Mouse (Mus musculus) embryo, embryonic 11 days (tissue): ENCODE measurements around the gene Ptpru.

Source experiments
- DNase-seq: peaks from one replicate; pipeline ENCODE4 v3.0.0-alpha.2; 2015

Gene Ptpru

DNA sequence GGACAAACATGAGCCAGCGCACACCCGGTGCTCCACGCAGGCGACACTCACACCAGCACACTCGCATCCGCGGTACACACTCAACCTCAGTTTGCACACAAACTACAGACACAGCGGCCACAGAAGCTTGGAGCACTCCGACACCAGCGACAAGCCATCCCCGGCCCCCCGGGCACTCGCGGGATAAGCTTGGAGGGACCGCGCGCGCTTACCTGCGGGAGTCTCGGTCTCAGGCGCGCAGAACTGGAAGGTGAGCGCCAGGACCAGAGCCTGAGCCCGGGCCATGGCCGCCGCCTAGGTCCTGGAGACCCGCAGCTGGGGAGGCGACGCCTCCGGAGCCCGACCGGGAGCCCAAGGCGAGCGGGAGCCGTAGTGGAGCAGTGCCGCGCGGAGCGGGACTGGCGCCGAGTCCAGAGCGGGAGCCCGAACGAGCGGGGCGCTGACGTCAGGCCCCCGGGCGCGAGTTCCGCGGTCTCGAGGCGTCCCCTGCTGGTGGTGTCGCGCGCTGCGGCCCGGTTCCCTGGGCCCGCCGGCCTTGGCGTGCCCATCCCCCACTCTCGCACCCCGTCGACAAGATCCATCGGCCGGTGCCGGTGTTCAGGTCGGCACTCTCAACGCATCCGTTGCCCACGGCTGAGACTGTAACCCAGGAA, at the start of gene Ptpru:
Gene Ptpru (minus strand): TSS at position 417 of the 653 bp plus-strand sequence.
- peak; percentile 93 for DNase-seq

DNA sequence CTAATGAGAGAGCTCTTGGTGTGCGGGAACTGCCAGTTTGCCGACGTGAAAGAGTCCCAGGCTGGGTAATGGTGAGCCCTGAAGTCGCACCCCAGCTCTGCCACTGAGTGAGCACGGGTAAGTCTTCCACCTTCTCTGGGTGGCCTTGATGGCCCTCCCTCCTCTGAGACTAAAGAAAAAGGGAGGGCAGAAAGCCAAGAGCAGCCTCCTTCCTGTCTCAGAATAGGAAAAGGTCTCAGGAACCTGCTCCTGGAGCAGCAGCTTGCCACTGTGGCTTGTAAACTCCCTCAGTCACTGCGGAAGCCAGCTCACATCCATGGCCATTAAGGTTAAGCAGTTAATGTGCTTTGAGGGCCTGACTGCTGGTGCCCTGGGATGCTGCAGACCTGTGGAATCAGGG, 47.3 kb upstream of the Ptpru start:
- DNase-seq, result no peak

DNA sequence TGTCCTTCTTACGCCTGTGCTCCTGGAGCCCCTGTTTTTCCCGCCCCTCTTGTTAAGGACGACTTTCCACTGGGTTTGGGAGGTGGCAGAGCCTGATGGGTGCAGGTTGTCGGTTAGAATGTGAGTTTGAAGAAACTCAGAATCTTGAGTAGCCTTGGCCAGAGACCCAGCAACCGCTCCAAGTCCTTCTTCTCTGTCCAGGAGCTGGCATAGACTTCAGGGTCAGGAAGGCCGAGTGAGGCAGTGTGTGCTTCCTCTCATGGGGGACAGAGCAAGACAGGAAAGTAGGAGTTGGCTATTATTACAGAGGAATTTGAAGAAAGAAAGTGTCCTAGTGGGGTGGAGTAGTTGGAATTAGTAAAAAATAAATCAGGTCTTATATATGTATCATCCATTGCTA, 45.5 kb upstream of the Ptpru start:
- no peak for DNase-seq

DNA sequence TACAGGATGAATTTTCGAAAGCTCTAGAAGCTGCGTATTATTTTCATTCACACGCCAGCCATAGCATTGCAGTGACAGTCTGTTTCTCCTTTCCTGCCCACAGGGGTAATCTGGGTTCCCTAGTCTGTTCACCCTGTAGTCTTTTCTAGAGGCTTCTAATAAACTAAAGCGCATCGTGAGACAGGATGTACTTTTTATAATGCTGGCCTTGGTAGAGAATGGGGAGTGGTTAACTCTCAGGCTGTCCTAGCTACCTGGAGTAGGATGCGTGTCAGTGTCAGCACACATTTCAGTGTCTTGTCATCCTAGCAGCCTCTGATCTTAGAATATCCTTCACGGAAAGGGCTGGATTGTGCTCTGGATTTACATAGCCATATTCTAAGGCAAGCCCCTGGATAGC, 43.2 kb upstream of the Ptpru start:
- no peak for DNase-seq

DNA sequence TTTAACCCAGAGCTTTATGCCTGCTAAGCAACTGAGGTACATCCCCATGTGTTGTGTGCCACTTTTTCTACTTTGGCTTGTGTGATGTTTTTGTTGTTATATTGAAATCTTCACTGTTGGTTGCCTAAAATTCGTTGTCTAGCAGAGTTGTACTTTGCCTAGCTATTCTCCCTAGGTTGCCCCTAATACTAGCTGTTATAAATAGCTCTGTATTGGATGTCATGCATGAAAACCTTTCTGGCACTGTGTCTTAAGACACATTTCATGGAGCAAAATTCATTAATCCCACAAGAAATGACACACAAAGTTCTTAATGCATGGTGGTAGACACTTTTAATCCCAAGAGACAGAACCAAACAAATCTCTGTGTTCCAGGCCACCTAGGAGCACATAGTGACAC, 41.6 kb upstream of the Ptpru start:
- no peak for DNase-seq

DNA sequence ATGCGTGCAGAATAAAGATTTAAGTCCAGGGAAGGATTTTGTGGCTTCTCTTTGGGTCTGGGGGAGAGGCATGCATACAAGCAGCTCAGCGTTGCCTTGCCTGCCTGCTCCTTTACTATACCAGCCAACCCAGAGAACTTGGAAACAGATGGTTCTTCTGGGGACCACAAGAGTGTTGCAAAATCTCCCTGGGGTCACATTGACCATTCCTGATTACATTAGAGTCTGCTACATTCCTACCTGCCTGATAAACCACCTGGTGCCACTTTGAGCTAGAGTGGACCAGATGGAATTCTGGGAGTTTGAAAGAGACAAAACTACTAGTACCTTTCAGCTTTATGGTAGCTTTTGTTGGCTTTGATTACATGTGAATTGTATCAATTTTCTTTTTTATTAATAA, 38.7 kb upstream of the Ptpru start:
- peak; percentile 6 for DNase-seq

DNA sequence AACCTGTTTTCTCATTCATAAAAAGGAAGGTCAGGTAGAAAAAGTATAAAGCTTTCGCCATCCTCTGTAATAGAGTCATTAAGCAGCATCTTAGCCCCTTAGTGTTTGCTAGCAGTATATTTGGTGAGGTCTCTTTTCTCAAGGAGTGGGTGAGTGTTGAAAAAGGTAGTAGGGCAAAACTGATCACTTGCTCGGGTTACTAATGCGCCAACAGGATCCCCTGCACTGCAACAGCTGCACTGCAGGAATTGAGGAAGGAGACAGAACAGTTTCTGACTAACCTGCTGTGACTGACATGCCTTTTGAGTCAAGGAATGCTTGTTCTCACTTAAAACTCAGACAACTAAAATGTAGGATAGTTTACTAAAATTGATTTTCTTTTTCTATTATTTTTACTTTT, 37.2 kb upstream of the Ptpru start:
- DNase-seq, result no peak

DNA sequence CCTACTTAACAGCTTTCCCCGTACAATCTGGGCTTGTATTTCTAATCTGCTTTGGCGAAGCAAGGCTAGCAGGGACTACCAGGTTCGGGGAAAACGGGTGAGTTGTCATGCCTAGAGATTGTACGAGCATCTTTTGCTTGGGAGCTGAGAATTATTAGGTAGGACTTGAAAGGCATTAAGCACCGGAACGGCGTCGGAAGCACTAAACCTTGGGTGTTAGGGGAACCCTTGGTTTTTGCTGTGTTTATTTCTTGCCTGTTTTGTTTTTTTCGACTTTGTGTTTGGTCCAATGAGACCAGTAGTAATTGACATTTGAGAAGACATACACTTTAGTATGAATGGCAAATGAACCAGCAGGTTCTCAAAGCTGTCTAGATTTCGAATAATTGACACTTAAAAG, 36.5 kb upstream of the Ptpru start:
- DNase-seq, result peak; percentile 33

DNA sequence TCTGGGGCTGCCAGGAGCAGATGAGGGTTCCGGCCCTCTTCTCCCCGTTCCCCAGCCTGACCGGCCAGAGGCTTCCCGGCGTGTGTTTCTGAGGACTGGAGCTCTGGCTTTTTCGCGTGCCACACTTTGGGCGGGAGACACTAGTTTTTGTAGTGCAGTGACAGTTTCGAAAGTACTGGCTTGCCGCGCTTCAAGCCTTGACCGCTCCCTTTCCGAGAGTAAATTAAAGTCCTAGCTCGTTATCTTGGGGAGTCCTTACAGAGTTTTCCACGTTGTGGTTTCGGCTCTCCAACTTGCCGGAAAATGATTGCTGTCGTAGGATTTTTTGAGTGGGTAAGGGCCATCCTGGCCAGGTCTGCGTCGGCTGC, 36.1 kb upstream of the Ptpru start:
- no peak for DNase-seq

DNA sequence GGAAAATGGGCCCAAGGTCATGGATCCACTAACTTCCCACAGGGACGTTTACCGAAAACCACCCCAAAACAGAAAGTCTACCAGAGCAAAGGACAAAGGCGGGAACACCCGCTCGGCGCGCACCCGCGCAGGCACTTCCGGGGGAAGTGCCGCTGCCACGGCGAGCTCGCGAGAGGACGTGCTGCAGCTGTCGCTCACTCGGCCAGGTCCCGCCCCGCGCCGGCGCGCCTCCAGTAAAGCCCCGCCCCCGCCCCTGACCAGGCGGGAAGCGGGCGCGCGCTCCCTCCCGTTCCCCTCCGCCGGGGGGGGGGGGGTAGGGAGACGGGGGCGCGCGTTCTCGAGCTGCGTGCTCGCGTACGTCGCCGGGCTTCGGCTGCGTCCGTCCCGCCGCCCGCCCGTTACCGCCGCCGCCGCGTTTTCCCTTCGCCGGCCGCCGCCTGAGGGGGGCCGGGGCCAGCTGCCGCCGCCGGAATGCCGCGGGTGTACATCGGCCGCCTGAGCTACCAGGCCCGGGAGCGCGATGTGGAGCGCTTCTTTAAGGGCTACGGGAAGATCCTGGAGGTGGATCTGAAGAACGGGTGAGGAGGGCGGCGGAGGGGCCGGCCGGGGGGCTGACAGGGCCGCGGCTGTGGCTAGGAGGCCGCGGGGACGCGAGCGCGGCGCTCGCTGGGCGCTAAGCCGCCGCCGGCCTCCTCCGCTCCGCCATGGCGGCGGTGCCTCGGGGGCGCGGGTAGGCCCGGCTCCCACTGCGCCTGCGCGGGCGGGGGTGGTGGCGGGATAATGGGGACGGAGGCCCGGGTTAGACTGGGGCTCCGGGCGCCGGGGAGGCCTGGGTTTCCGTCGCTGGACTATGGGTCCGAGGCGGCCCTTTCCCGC, 35.4 kb upstream of the Ptpru start, which contains the start of gene Srsf4:
Gene Srsf4 (plus strand): TSS at position 325 of the 876 bp plus-strand sequence.
- peak; percentile 99 for DNase-seq

DNA sequence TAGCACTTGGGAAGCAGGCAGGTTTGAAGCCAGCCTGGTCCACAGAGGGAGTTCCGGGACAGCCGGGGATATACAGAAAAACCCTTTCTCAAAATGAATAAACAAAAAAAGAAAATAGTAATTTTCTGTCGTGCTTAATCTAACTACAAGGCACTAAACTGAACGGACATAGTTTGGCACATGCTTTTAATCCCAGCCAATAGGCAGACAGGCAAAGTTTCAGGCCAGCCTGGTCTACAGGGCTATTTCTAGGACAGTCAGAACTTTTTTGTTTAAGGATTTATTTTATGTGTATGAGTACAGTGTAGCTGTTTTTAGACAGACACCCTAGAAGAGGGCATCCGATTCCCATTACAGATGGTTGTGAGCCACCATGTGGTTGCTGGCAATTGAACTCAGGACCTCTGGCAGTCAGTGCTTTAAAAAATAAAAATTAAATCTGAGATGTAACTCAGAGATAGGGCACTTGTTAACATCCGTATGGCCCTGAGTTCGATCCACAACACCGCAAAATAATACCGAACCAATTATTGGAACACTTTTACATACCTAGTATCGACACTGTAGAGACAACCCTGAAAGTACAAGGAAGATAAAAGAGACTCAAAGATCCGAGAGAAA, 34.7 kb upstream of the Ptpru start:
- peak; percentile 22 for DNase-seq

DNA sequence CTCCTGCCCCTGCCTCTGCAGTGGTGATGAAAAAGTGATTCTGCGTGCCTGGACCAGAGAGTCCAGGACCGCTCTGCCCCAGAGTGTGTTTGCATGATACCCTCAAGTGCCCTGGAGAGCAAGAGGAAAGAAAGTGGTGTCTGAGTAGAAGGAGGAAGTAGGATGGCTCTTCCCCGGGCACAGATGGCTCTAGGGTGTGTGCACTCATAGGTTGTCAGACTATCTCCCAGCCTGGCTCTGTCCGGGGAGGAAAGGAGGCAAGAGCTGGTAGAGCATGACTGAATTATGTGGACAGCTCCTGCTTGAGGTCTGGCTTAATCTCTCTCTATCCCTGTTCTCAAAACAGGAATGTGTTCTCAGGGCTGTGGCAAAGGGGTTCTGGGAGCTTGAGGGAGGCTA, 23.3 kb upstream of the Ptpru start:
- no peak for DNase-seq

DNA sequence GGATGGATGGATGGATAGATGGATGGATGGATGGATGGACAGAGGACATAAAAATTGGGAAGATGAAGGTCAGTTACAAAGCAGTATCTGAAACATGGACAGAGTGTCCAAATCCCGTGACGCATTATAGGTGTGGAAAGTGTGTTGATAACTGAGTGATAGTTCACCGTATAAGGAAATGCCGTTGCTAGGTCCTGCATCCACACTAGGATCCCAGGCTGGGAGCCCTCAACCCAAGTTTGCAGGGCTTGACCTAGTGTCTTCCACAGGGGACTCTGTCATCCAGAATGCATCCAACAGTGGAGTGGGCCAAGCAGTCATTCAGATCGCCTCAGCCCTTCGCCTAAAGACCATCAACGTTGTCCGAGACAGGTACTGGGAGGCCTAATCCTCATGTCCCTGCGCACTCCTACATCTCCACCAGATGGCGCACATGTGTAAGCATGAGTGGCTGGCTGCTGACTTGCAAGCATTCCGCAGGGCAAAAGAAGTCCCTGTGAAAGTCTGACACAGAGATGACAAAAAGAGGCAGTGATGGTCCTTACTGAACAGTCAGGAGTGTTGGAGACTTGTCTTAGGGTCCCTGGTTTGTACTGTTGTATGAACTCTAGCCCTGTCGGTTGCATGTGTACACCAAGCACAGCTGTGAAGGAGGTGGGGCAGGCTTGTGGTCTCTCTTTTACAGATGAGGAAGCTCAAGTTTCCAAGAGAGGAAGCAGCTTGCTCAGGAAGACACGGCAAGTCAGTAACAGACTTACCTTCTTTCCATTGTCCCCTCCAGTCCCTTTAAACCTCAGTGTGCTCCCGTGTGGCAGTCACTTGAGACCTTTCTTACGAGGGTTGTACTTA, 22.6 kb upstream of the Ptpru start:
- DNase-seq, result peak; percentile 87

DNA sequence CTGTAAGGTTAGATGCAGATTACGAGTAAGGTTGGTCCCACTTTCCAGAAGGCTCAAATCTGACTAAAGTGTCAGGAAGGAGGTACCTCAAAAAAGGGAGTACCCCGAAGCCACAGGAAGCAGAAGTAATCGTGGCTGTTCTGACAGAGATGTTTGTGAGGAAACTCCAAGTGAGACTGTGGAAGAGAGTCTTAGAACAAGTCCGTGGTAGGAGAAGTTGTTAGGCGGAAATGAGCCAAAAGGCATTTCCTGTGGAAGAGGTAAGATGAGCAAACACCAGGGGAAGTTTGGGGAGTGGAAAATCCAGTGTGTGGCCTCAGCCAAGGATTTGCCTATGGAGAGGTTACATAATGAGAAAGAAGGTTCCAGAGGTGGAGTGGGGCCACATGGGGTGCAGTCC, 16.9 kb upstream of the Ptpru start:
- DNase-seq, result no peak

DNA sequence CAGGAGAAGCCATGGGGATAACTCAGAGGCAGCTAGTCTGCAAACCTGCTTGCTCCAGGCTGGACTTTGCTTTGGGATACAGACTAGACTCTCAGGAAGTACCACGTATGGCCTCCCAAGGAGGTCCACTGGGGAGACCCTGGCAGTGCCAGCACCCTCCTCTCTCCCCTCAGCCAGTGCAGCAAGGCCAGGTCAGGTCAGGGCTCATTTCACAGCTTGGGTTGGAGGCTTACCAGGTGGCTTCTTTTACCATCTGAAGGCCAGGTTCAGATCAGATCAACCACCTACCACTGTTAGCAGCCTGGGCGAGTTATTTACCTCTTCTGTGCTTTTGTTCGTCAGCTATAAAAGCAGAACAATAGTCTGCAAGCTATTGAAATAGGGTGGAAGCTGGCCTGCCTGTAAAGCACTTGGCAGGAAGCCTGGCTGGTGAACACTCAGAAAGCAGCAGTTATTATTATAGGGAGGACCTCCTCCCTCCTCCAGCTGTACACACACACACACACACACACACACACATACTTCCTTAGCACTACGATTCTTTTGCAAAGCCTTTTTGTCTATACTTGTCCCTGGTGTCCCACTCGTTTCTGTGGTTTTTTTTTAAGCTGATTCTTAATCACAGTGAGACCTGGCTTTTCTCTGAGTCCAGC, 12.0 kb upstream of the Ptpru start:
- DNase-seq, result no peak

DNA sequence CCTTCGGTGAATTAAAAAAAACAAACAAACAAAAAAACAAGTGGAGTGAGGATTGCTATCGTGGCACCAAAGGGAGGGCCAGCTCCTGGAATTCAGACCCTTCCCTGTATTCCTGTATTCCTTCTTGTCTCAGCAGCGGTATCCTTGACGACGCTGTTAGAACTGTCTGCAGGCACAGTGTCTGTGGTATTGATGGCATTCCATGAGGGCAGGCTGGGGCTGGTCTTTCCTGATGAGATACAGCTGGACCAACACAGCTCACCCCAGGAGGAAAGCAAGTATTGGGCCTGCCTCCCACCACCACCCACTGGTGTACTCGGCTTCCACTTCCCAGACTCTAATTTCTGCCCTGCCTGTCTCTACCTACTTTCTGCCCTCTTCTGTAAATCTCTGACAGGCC, 10.0 kb upstream of the Ptpru start:
- DNase-seq, result peak; percentile 64

DNA sequence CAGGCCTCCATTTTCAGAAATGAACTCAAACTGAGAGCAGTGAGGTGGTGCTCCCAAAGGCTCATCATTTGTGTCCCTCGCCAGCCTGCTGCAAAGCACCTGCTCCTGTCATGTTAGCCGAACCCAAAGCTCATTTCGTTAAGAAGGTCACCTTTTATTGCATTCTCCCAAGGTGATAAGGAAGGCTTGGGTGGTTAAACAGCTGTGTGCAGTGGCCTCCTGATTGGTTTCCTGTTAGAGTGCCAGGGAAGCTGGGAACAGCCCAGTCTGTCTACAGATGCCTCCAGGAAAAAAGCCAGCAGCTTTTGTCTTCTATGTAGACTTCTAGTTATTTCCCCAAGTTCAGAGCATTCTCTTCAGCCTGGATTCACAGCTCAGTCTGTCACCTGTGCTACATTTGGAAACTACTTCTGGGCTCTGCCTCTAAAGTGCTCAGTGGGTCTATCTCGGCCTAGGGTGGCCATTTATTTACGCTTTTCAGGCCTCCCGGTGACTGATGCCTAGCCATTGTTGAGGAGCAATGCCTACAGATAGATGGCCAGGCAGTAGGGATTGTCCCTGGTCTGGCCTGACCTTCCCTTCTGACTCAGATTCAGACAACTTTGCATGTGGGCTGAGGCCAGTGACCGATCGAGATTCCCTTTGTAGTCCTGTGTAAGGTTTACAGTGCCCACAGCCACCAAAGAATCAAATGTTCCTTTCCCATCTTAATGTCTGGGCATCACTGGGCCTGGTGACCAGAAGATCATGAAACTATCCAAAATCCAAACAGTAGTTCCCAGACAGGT, 8.1 kb upstream of the Ptpru start:
- no peak for DNase-seq

DNA sequence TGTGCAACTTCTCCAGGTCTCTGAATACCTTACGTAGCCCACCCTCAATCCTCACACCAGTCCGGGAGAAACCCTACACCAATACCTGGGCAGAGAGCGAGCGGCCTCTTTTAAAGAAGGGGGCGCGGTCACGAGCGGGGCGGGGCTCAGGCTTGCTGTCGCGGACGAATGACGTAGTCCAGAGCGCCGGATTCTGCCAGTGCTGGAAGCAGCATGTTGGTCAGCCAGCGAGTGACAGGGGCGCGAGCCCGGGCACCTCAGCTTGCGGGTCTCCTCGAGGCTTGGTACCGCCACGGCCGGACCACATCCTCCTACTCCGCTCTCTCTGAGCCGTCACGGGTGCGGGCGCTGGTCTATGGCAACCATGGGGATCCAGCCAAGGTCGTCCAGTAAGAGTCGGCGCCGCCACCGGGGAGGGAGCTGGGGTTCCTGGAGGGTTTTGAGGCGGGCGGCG, 5.2 kb upstream of the Ptpru start, which contains the start of gene Mecr:
Gene Mecr (plus strand): TSS at position 181 of the 454 bp plus-strand sequence.
- DNase-seq, result peak; percentile 96

DNA sequence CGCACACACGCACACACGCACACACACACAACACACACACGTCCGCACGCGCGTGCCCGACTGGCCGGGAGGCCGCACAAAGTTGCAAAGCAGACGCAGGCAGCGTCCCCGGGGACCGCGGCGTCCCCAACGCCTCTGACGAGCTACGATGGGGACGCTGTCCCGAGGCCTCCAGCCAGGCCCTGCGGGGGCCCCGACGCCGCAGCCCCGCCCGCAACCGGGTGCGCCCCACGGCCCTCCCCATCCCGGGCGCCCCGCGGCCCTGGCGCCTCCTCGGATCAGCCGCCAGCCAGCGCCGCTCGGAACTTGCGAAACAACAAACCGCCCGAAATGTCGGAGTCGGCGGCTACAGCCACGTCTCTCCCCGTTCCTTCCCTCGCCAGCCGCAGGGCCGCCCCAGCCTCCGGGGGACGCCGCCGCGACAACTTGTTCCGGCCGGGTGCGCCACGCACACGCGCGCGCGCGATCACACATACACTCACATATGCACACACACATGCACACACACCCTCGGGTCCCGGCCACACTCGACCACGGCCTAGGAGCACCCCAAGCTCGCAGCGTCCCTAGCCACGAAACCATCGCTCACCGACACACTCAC, 1.1 kb downstream of the Ptpru start:
- peak; percentile 68 for DNase-seq

DNA sequence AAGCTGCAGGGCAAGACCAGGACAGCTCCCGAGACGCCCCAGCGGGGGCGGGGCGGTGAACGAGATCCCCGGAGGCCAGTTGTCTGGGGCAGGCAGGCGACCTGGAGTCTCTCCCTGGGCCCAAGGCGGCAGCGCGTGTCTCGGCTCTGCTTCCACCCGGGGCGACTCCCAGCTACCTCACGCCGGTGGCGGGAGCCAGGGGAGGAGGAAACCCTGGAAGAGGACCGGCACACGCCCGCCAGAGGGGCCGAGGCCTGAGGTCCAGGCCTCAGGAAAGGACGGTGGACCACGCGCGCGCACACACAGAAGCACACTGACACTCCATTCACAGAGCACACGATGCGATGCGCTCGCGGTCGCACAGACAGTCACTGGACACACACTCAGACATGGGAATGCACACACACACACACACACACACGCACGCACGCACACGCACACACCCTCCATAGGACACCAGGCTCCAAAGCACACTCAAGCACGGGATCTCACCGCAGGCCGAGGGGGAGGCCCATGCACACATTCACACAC, 1.7 kb downstream of the Ptpru start:
- peak; percentile 66 for DNase-seq
